Mouse (Mus musculus): ENCODE measurements around the gene Olfr599. TPM values are rescaled to one million over a fixed set of nuclear protein-coding genes. Genes with fewer than 3 reads are reported as not detected.
"Not testable (repeated sequence)": the region's sequence is repeated elsewhere in the genome, so short reads cannot be mapped to it uniquely, and the experiment has no call there.

Olfr599 gene
- not detected in 2 replicates for polyA plus RNA-seq (2012; rRNA removed)

DNA sequence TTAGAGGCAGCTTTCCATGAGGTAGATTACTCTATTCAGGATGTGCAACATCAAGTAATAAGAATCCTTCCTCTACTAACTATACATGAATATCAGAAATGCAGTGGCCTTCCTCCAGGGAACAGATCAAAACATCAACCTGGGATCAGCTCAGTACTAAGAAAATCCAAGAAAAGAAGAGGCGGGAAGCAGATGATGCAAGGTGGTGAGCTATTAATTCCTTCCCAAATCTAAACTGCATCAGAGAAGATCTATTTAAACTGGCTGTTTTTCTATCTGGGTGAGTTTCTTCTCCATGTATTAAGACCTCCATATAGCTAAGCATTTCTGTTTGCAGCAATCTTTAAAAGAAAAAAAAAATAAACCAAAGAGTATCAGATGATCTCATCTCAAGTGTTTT is at the start of gene Olfr599:
Gene Olfr599, plus strand, starts transcription at position 301 of the 400 bp plus-strand sequence.
- no peak for DNase-seq (ENCODE audit: low read depth)

DNA sequence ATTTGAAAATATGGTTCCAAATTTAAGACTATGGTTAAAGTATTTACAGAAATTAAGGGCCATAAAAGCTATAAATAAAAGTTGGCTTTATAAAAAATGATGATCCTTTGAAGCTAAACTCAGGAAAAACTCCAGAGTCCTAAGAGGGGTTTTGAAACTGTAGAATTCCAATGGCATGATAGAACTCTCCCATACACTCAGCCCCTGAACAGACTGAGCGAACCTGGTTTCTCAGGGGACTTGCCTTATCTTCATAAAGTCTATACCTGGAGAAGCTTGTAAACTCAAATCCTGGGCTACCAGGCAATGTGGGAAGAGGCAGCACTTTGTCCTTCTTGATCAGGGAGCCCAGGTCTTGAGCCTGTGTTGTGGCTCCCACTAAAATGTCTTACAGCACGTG is 30.4 kb upstream of the Olfr599 start, which contains the start of gene Olfr596:
Gene Olfr596, plus strand, starts transcription at position 301 of the 400 bp plus-strand sequence.
- DNase-seq (ENCODE audit: low read depth): not testable (repeated sequence)

DNA sequence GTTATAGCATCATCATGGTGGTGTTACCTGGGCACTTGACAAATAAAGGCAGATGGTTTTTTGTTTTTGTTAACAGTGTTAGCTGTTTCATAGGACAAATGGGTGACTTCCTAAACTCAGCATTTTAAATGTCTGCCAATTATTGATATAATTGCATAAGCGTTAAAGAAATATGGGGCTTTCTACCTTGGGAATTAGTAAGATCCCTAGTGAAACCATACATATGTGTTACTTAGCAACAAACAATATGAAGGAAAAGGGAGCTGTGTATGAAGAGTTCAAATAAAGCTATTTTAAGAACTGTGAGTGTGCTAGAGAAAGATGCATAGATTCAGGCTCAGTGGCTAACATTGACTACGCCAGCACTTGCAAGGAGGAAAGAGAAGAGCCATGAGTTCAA is 19.7 kb upstream of the Olfr599 start, which contains the start of gene Olfr597:
Gene Olfr597, plus strand, starts transcription at position 301 of the 400 bp plus-strand sequence.
- not testable (repeated sequence) for DNase-seq (ENCODE audit: low read depth)

DNA sequence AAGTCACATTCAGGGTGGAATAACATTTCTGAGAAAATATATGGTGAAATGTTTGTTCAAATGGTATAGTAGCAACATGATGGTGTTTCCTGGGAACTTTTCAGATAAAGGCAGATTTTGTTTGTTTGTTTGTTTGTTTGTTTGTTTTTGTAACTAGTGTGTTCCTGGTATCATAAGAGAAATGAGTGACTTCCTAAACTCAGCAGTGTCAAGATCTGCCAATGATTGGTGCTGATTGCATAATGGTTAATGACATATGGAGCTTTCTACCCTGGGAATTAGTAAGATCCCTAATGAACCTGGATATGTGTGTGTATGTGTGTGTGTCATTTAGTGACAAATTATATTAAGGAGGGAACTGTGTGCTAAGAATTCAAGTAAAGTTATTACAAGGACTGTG is 12.4 kb upstream of the Olfr599 start, which contains the start of gene Olfr598:
Gene Olfr598, plus strand, starts transcription at position 301 of the 400 bp plus-strand sequence.
- DNase-seq (ENCODE audit: low read depth): no peak

DNA sequence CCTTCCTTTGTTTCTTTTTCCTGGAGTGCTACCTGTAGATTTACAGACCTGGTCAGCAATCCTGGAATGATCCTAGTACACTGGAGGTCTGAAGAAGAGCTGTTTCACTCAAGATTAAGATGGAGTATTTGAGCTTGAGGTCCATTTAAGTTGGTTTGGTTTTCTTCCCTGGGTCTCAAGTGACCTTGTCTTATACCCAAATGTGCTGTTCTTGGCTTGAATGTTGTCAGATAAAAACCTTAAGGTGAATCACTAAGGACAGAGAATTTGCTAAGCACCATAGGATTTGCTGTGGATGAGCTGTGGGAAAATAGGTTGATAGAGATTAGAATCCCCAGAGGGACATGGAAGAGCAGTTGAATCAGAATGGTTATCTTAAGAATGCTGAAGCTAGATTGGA is 13.9 kb downstream of the Olfr599 start, which contains the start of gene Olfr600:
Gene Olfr600, minus strand, starts transcription at position 101 of the 400 bp plus-strand sequence.
- no peak for DNase-seq (ENCODE audit: low read depth)

DNA sequence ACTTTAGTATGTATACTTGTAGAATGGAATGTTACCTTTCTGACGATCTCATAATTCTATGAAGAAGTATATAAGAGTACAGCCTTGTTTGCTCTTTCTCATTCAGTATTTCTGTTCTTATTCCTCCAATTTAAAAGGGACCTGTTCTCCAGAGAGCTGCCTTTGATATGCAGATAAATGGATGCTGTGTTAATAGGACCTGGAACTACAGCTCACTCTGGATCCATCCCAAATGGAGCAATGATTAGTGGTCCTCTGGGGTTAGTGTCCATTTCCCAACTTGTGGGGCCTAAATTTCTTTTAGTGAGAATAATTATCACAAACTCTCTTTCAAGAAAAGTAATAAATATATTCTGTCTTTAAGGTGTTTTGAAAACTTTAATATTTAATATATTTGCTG is 26.8 kb downstream of the Olfr599 start, which contains the start of gene Olfr601:
Gene Olfr601, minus strand, starts transcription at position 101 of the 400 bp plus-strand sequence.
- DNase-seq (ENCODE audit: low read depth): no peak

DNA sequence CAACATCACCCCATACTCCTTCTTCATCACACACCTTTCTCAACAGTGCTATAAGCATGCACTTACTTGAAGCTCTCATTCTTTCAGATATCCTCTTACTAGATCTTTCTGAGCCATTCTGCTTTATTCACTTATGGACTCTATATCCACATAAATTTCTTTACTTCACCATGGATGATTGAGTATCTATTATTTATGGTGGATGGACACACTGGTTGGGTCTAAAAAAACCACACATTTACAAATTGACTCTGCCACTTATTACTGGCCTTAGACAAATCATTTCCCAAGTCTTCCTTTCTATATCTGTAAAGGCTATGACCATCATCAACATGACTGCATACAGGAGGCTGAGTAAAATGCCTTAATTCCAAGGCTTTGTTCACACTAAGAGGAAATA is 50.4 kb downstream of the Olfr599 start, which contains the start of gene Olfr603:
Gene Olfr603, minus strand, starts transcription at position 101 of the 400 bp plus-strand sequence.
- DNase-seq (ENCODE audit: low read depth): no peak

Other genes starting within 250 kb of the Olfr599 start
- gene Olfr585, start 238.2 kb upstream of the Olfr599 start, polyA plus RNA-seq (2012; rRNA removed): not detected in 2 replicates
- gene Olfr586, start 210.3 kb upstream of the Olfr599 start, polyA plus RNA-seq (2012; rRNA removed): not detected in 2 replicates
- not detected in 2 replicates for gene Olfr588-ps1, start 195.0 kb upstream of the Olfr599 start, polyA plus RNA-seq (2012; rRNA removed)
- gene Olfr589, start 179.6 kb upstream of the Olfr599 start, polyA plus RNA-seq (2012; rRNA removed): not detected in 2 replicates
- not detected in 2 replicates for gene Olfr591, start 157.6 kb upstream of the Olfr599 start, polyA plus RNA-seq (2012; rRNA removed)
- not detected in 2 replicates for gene Olfr592, start 151.1 kb upstream of the Olfr599 start, polyA plus RNA-seq (2012; rRNA removed)
- not detected in 2 replicates for gene Olfr593, start 124.1 kb upstream of the Olfr599 start, polyA plus RNA-seq (2012; rRNA removed)
- gene Olfr594, start 118.9 kb upstream of the Olfr599 start, polyA plus RNA-seq (2012; rRNA removed): not detected in 2 replicates
- not detected in 2 replicates for gene Usp17ld, start 83.4 kb upstream of the Olfr599 start, polyA plus RNA-seq (2012; rRNA removed)
- not detected in 2 replicates for gene Olfr596, start 30.3 kb upstream of the Olfr599 start, polyA plus RNA-seq (2012; rRNA removed)
- gene Olfr597, start 19.6 kb upstream of the Olfr599 start, polyA plus RNA-seq (2012; rRNA removed): not detected in 2 replicates
- gene Olfr598, start 12.3 kb upstream of the Olfr599 start, polyA plus RNA-seq (2012; rRNA removed): not detected in 2 replicates
- gene Olfr600, start 13.8 kb downstream of the Olfr599 start, polyA plus RNA-seq (2012; rRNA removed): not detected in 2 replicates
- not detected in 2 replicates for gene Olfr601, start 26.7 kb downstream of the Olfr599 start, polyA plus RNA-seq (2012; rRNA removed)
- gene Olfr603, start 50.3 kb downstream of the Olfr599 start, polyA plus RNA-seq (2012; rRNA removed): not detected in 2 replicates
- gene Usp17lc, start 79.2 kb downstream of the Olfr599 start, polyA plus RNA-seq (2012; rRNA removed): not detected in 2 replicates
- gene Olfr605, start 109.5 kb downstream of the Olfr599 start, polyA plus RNA-seq (2012; rRNA removed): not detected in 2 replicates
- gene Olfr606, start 113.1 kb downstream of the Olfr599 start, polyA plus RNA-seq (2012; rRNA removed): not detected in 2 replicates
- not detected in 2 replicates for gene Olfr607, start 128.2 kb downstream of the Olfr599 start, polyA plus RNA-seq (2012; rRNA removed)
- not detected in 2 replicates for gene Olfr608, start 134.0 kb downstream of the Olfr599 start, polyA plus RNA-seq (2012; rRNA removed)
- gene Olfr609, start 162.1 kb downstream of the Olfr599 start, polyA plus RNA-seq (2012; rRNA removed): not detected in 2 replicates
- not detected in 2 replicates for gene Olfr610, start 176.2 kb downstream of the Olfr599 start, polyA plus RNA-seq (2012; rRNA removed)
- gene Olfr611, start 184.9 kb downstream of the Olfr599 start, polyA plus RNA-seq (2012; rRNA removed): not detected in 2 replicates
- gene Olfr612, start 206.8 kb downstream of the Olfr599 start, polyA plus RNA-seq (2012; rRNA removed): not detected in 2 replicates
- not detected in 2 replicates for gene Olfr613, start 212.2 kb downstream of the Olfr599 start, polyA plus RNA-seq (2012; rRNA removed)
- gene Olfr615, start 220.2 kb downstream of the Olfr599 start, polyA plus RNA-seq (2012; rRNA removed): not detected in 2 replicates
- not detected in 2 replicates for gene Olfr616, start 233.2 kb downstream of the Olfr599 start, polyA plus RNA-seq (2012; rRNA removed)
- gene Olfr617, start 237.1 kb downstream of the Olfr599 start, polyA plus RNA-seq (2012; rRNA removed): not detected in 2 replicates

Measured in gonadal fat pad, adult 2 months (tissue).